Mouse (Mus musculus) left cerebral cortex, postnatal 10 days (tissue): ENCODE measurements at regions not wholly inside any gene's neighbourhood (a gene's known extent, or its start where the extent isn't known, plus 50 kb on each side); places are given as distances from the start of the nearest gene placed in this dataset.

Experiments
- DNase-seq, 2 experiments: peaks; one replicate each; pipeline ENCODE4 v3.0.0; 2021 to 2022; ENCODE audit warnings: low spot score in 2 of 2, mixed read lengths in 1 of 2; ENCODE audit errors: extremely low spot score in 1 of 2
- intact Hi-C: fragments of 180-260 bp; cut with DNase I; formaldehyde crosslinking; loops from one replicate; pipeline ENCODE4 v1.15.1; 2025

DNA sequence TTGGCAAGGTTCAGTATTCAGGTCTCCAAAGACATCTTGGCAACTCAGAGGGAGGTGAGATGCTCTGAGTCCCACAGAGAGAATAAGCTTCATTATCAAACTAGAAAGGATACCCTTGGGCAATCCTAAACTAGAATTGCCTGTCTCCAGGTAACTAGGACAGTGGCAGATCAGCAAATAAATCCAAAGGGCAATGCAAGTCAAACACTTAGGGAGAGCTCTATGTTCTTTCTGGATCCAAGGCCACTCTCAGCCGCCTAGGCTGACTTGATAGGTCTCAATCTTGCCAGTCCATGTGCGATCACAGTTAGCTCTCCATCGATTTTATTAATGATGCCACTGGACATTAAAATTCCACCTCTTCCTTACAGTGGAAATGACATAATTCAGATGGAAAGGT, 432.5 kb downstream of the Epha4 start:
- DNase-seq = no peak
- intact Hi-C loops = no loop called here

GRCm38 (mm10) chr1:77093551-77093950, 421.3 kb downstream of the Epha4 start:
- no peak for DNase-seq
- intact Hi-C loops = no loop called here

DNA sequence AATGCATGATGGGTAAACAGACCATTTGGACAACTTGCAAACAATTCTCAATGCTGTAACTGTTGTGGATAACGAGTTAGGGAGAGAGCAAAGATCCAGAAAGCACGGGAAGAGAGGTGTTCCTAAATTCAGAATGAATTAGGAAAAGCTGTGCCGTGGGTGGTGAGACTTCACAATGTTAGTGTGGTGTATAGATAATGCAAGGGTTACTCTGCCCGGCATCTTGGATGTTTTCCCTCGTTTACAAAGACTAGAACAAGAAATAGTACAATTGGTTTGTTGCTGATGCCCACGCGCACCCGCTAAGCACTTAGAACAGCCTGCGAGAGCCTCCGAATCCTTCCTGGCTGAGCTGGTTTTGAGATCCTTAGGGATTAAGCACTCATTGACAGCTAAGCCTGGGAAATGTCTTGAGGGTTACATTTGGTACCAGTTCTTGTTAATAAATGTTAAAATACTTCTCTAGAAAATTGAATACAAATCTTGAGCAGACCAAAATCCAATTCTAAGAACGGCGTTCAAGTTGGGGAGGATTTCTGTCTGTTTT, 413.1 kb downstream of the Epha4 start:
- intact Hi-C loops = loop anchor here (10.0 kb wide), 1 partner anchor 413 kb away; the partner anchor contains the start of gene Epha4
- no peak for DNase-seq

DNA sequence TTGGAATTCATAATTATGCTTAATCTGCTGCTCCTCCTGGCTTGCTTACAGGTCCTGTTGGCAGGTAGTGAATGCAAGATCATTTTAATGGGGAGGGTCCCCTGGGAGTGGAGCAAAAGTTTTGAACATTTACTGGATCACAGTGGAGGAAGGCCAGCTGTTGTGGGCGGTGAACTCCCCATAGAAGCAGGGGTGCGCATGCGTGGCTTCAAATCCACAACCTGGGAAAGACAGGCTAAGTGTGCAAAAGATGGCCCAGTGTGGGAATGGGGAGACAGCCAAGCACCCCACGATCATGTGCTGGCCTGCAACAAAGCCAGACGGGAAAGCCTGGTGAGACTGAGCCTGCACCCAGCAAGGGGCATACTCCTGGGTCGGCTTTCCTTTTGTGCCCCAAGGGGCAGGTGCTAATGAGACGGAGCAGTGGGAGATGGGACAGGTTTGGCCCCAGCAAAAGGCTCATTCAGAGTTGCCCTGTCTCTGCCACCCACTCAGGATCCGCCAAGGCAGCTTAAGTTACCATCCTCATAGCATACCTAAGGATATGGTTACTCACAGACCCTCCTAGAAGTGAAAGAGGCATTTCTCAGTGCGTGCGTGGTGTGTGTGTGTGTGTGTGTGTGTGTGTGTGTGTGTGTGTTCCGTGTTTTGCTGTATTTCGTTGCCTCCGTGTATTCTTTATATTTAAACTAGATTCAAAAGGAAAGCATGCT, 412.3 kb downstream of the Epha4 start:
- intact Hi-C loops = loop anchor here (10.0 kb wide), 1 partner anchor 412 kb away; the partner anchor contains the start of gene Epha4
- DNase-seq = no peak

- intact Hi-C loops = loop anchor here (10.0 kb wide), 1 partner anchor 405 kb away; the partner anchor contains the start of gene Epha4
- DNase-seq = peak; percentile 11 to 23
These were observed 404.8 kb downstream of the Epha4 start for GRCm38 (mm10) chr1:77109861-77110785.

- intact Hi-C loops = no loop called here
- DNase-seq = no peak
These were observed 386.5 kb downstream of the Epha4 start for GRCm38 (mm10) chr1:77128411-77128810.

DNA sequence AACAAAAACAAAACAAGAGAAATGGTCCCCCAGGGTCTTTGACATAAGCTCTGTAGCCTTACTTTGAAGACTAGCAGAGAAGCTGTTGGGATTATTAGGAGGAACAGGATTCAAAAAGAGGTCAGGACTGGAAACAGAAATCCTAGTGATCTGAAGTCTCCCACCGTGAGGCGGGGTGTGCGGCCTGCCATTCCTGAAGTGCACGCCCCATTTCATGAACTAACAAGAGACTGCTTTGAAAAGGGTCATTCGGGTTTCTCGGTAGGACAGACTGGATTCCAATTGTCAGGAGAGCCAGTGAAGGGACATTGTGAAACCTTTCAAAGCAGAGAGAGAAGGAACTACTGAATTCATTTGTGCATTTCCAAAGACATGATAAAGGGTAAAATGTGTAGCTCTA, 377.2 kb downstream of the Epha4 start:
- no peak for DNase-seq
- intact Hi-C loops = no loop called here

GRCm38 (mm10) chr1:77140906-77141305, 374.0 kb downstream of the Epha4 start:
- intact Hi-C loops = no loop called here
- no peak for DNase-seq

DNA sequence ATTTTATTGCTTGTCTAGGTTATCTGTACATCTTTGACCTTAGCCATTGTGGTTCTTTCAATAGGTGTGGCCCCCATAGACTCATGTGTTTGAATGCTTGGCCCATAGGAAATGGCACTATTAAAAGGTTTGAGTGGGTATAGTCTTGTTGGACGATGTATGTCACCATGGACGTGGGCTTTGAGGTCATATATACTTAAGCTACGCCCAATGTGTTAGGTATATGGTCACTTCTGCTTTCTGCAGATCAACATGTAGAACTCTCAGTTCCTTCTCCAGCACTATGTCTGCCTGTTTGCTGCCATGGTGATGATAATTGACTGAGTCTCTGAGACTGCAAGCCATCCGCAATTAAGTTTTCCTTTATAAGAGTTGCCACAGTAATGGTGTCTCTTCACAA, 366.8 kb downstream of the Epha4 start:
- intact Hi-C loops = no loop called here
- DNase-seq = no peak

DNA sequence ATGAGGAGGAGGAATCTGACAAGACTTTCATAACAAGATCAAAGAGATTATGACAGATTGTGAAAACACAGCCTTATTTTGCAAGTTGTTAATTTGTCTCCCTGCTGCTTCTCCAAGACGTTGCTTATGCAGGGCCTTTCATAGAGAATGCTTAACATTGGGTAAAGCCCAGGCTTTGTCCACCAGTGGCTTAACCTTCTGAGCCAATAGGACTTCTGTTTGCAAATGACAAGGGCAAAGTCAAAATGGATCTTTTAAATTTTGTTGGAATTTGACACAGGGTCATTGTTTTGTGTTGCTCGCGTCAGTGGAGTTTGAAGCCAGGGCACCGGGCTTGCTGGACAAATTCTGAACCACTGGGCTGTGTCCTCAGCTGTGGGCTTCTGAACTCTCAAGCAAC, 346.6 kb downstream of the Epha4 start:
- DNase-seq = no peak
- intact Hi-C loops = no loop called here

DNA sequence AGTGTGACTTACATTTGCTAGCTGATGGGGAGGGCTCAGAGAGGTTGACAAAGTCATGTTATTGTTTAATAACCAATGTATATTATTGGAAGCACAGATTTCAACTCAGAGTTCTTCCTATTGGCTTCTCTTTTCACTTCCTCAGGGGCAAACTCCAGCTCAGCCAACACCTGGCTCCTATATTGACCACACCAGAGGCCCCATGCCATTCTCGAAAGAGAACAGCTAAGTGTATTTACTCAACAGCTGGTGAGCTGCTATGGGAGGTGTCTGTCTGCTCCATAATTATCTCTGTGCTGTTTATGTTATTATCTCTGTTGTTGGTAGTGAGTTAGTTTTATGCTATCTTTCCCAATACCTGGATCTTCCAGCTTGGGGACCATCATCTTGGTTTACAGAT, 342.4 kb downstream of the Epha4 start:
- intact Hi-C loops = no loop called here
- no peak for DNase-seq

- intact Hi-C loops = no loop called here
These were observed 340.1 kb downstream of the Epha4 start for GRCm38 (mm10) chr1:77174801-77175200.

GRCm38 (mm10) chr1:77175214-77175613, 339.7 kb downstream of the Epha4 start:
- intact Hi-C loops = no loop called here
- DNase-seq = peak in 1 of 2 experiments; percentile 13

More at GRCm38 (mm10) chr1:77174801-77175200, 340.1 kb downstream of the Epha4 start:
- DNase-seq = no peak

- DNase-seq = no peak
- intact Hi-C loops = no loop called here
These were observed 338.4 kb downstream of the Epha4 start for GRCm38 (mm10) chr1:77176516-77176915.

DNA sequence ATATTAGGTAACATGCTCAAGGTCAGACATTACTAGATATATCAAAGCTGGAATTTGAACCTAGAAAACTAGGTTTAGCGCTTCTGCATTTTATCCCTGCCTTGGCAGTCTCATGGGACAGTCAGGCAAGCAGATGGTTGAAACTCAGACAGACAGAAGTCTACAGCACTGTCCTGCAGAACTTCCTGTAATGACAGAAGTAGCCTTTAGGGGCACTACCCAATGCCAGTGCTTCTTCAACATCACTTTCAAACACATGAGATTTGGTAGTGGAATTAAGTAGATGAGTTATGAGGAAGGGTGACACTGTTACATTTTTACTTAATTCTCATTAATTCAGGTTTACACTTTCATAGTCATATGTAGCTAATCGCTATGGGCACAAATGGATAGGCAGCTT, 330.9 kb downstream of the Epha4 start:
- intact Hi-C loops = no loop called here
- no peak for DNase-seq

GRCm38 (mm10) chr1:77190141-77190540, 324.7 kb downstream of the Epha4 start:
- intact Hi-C loops = no loop called here
- DNase-seq = no peak

- intact Hi-C loops = no loop called here
- DNase-seq = no peak
These were observed 313.5 kb downstream of the Epha4 start for GRCm38 (mm10) chr1:77201321-77201917.

DNA sequence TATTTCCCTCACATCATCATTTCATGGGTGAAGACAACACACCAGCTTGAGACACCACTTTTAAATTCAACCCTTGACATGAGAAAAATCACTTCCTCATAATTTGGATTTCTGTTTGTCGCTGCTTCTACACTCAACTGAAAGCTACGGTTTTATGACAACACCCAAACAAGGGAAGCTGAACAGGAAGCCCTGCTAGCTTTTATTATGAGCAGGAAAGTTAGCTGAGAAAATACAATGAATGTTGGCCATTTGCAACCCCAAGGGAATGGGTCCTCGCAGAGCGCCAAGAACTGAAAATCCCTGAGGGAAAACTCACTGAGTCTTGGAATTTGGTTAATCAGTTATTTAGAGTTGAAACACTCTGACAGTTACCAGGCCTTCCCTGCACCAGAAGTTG, 311.9 kb downstream of the Epha4 start:
- intact Hi-C loops = no loop called here
- no peak for DNase-seq

- no peak for DNase-seq
- intact Hi-C loops = no loop called here
These were observed 308.4 kb downstream of the Epha4 start for GRCm38 (mm10) chr1:77206535-77206934.
